Mouse (Mus musculus) forebrain, embryonic 14.5 days (tissue): ENCODE data around the gene Bpifb9a. TPM values are rescaled to one million over a fixed set of nuclear protein-coding genes. Genes with fewer than 3 reads are reported as not detected.

Source experiments
- polyA plus RNA-seq: library from polyadenylated mRNA; unstranded; fragments of >200 nt; fragmentation: Nextera tagmentation; extraction: Ambion mirVana; gene quantifications from 2 replicates; pipeline ENCODE4 v1.2.1, GENCODE M21; 2014

The Bpifb9a gene
- polyA plus RNA-seq, 1 experiment from 2014 or later: not detected

Other genes starting within 250 kb of the Bpifb9a start
- gene Bpifa2, start 249.6 kb upstream of the Bpifb9a start, polyA plus RNA-seq: not detected in 2 replicates
- not detected in 2 replicates for gene Bpifa3, start 127.5 kb upstream of the Bpifb9a start, polyA plus RNA-seq
- not detected in 2 replicates for gene Bpifa1, start 115.0 kb upstream of the Bpifb9a start, polyA plus RNA-seq
- not detected in 2 replicates for gene Bpifa5, start 95.2 kb upstream of the Bpifb9a start, polyA plus RNA-seq
- 0.28 and 0.48 TPM in 2 replicates for gene Bpifb1, start 67.0 kb upstream of the Bpifb9a start, polyA plus RNA-seq
- gene Bpifb5, start 34.1 kb upstream of the Bpifb9a start, polyA plus RNA-seq: 0.22 and 0.51 TPM in 2 replicates
- not detected in 2 replicates for gene Bpifb9b, start 49.4 kb downstream of the Bpifb9a start, polyA plus RNA-seq
- 18.8 and 24.1 TPM in 2 replicates for gene Cdk5rap1, start 115.2 kb downstream of the Bpifb9a start, polyA plus RNA-seq
- 2.6 and 4.6 TPM in 2 replicates for gene Snta1, start 150.2 kb downstream of the Bpifb9a start, polyA plus RNA-seq
- 51.9 and 59.4 TPM in 2 replicates for gene Cbfa2t2, start 178.6 kb downstream of the Bpifb9a start, polyA plus RNA-seq